In genomic region chr3:51695713-51696112, GRCm38 (mm10) we compare ENCODE assay signal across 27 mouse cellular contexts. TPM values are rescaled to one million over a fixed set of nuclear protein-coding genes. Genes with fewer than 3 reads are reported as not detected.
"Had no signal": no experiment of that assay in that cellular context is flagged by ENCODE, and none has a peak within 500 bp of the region (broad histone marks: within the 10 kb centered on the region; RNA-seq: fewer than 3 reads in every experiment).

No protein-coding gene starts in this region.

- H3K4me3 ChIP-seq: heart, adult 2 months; heart, embryonic 13.5 days; heart, embryonic 15.5 days; hindbrain, embryonic 13.5 days; hindbrain, embryonic 15.5 days; limb, embryonic 13.5 days; limb, embryonic 15.5 days; liver, embryonic 12.5 days had no signal

- H3K36me3 ChIP-seq: hindbrain, embryonic 15.5 days; limb, embryonic 15.5 days had no signal

- DNase-seq: gastrocnemius, postnatal 14 days; gastrocnemius, postnatal 36 days; heart, adult 11 months; heart, adult 2 months; heart, postnatal 14 days; heart, postnatal 36 days; kidney, adult 18-20 months; kidney, adult 8-10 months; kidney, postnatal 10 days; kidney, postnatal 25 days; kidney, postnatal 4 days; layer of hippocampus, adult 9-11 months; layer of hippocampus, postnatal 36 days; left cerebral cortex, postnatal 4 days had no signal

- H3K9me3 ChIP-seq: heart, embryonic 13.5 days; heart, embryonic 15.5 days; hindbrain, embryonic 13.5 days; hindbrain, embryonic 15.5 days; limb, embryonic 13.5 days; limb, embryonic 15.5 days; liver, embryonic 12.5 days had no signal

- ATAC-seq: hindbrain, postnatal 0 days; liver, embryonic 12.5 days had no signal

- H3K27me3 ChIP-seq: heart, embryonic 13.5 days; heart, embryonic 15.5 days; hindbrain, embryonic 13.5 days; hindbrain, embryonic 15.5 days; limb, embryonic 13.5 days; limb, embryonic 15.5 days had no signal

- H3K27ac ChIP-seq: heart, adult 2 months; heart, embryonic 13.5 days; heart, embryonic 15.5 days; hindbrain, embryonic 13.5 days; hindbrain, embryonic 15.5 days; hindbrain, postnatal 0 days; limb, embryonic 13.5 days; limb, embryonic 15.5 days; liver, embryonic 12.5 days had no signal

- H3K4me2 ChIP-seq: heart, embryonic 11.5 days; heart, embryonic 13.5 days; heart, embryonic 15.5 days; hindbrain, embryonic 13.5 days; hindbrain, embryonic 15.5 days; limb, embryonic 13.5 days; limb, embryonic 15.5 days; liver, embryonic 12.5 days had no signal

- H3K9ac ChIP-seq: heart, embryonic 13.5 days; heart, embryonic 15.5 days; hindbrain, embryonic 13.5 days; hindbrain, embryonic 15.5 days; limb, embryonic 13.5 days; limb, embryonic 15.5 days; liver, embryonic 12.5 days had no signal

RNA-seq across cellular contexts. Expression of gene Mgst2, which starts 35.6 kb away (rescaled TPM):
- total RNA-seq: hindbrain, postnatal 0 days; layer of hippocampus, postnatal 14 days; layer of hippocampus, postnatal 36 days; left cerebral cortex, adult 18-20 months; left cerebral cortex, postnatal 25 days; liver, adult 2 months had no signal
